Mouse (Mus musculus) 3134 (cell line): ENCODE results near the gene Safb2.

Experiments used
- DNase-seq: peaks from one replicate; pipeline ENCODE4 v3.0.0-alpha.2; 2011; ENCODE audit warnings: low spot score; ENCODE audit not compliant: insufficient read length; ENCODE audit errors: extremely low read depth

The Safb2 gene

GRCm38 (mm10) chr17:56566293-56566692 lies 18.1 kb downstream of the Safb2 start:
- no peak for DNase-seq

- no peak for DNase-seq
Observed at GRCm38 (mm10) chr17:56561866-56562265, 22.5 kb downstream of the Safb2 start.

- DNase-seq = no peak
Observed at GRCm38 (mm10) chr17:56560131-56560530, 24.3 kb downstream of the Safb2 start.

GRCm38 (mm10) chr17:56559386-56559785 lies 25.0 kb downstream of the Safb2 start:
- no peak for DNase-seq

GRCm38 (mm10) chr17:56558448-56558847 lies 25.9 kb downstream of the Safb2 start:
- DNase-seq = no peak

GRCm38 (mm10) chr17:56554122-56554551 lies 30.2 kb downstream of the Safb2 start, which contains the start of gene Gm20219:
Gene Gm20219, minus strand, starts transcription at chr17:56554387.
- DNase-seq = no peak

GRCm38 (mm10) chr17:56552781-56553363 lies 31.5 kb downstream of the Safb2 start:
- DNase-seq = peak; percentile 61

- no peak for DNase-seq
Observed at GRCm38 (mm10) chr17:56551841-56552581, 32.4 kb downstream of the Safb2 start.

GRCm38 (mm10) chr17:56550784-56551475 lies 33.5 kb downstream of the Safb2 start:
- no peak for DNase-seq

GRCm38 (mm10) chr17:56548605-56549105 lies 35.7 kb downstream of the Safb2 start:
- DNase-seq = no peak

GRCm38 (mm10) chr17:56547846-56548604 lies 36.4 kb downstream of the Safb2 start:
- no peak for DNase-seq

GRCm38 (mm10) chr17:56547116-56547845 lies 37.1 kb downstream of the Safb2 start:
- no peak for DNase-seq

- no peak for DNase-seq
Observed at GRCm38 (mm10) chr17:56546576-56546975, 37.8 kb downstream of the Safb2 start.

- no peak for DNase-seq
Observed at GRCm38 (mm10) chr17:56545945-56546344, 38.4 kb downstream of the Safb2 start.

- DNase-seq = no peak
Observed at GRCm38 (mm10) chr17:56544699-56545387, 39.5 kb downstream of the Safb2 start.

- DNase-seq = no peak
Observed at GRCm38 (mm10) chr17:56543684-56544224, 40.6 kb downstream of the Safb2 start.

- no peak for DNase-seq
Observed at GRCm38 (mm10) chr17:56542736-56543135, 41.6 kb downstream of the Safb2 start.

GRCm38 (mm10) chr17:56540562-56540975 lies 43.8 kb downstream of the Safb2 start:
- no peak for DNase-seq

GRCm38 (mm10) chr17:56537912-56538311 lies 46.5 kb downstream of the Safb2 start:
- no peak for DNase-seq
